ENCODE assay signal across 8 mouse cellular contexts in the genomic region with DNA sequence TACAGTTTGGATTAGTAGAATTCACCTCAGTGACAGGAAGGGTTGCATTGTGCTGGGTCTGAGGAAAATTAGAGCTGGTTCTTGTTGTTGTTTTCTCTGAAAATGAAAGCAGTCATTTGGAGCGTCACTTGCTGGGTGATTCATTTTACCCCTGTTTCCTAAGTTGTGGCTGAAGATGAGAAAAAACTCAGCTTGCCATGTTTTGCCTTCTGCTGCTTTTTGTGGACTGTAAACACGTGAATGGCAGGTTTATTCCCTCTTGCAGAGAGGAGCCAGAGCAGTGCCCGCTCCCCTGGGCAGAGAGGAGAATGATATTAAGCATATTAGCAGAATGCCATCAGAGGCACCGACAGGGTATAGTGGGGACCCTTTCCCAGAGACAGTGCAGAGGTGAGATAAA.
A peak's percentile ranks its signal among the peaks of the same experiment; 100 is the strongest.
DNase-seq lines count a peak whose midpoint lies in the region; ATAC-seq and TF ChIP-seq lines count a peak whose summit lies in the region.

No protein-coding gene starts in this region.

- 16% methylated on average over 4 of the region's 4 CpGs for WGBS in kidney, adult 2 months
- WGBS in heart, embryonic 15.5 days, result 18% methylated on average over 4 of the region's 4 CpGs
- 14% methylated on average over 4 of the region's 4 CpGs for WGBS in liver, embryonic 16.5 days (ENCODE audit: insufficient replicate concordance)

- no peak for TF ChIP-seq CTCF in kidney, adult 2 months (conservative IDR thresholded peaks at IDR 0.05; ENCODE audit: insufficient read depth, insufficient read length, low read depth, low read length)

- no peaks in the 10 kb centered on the region for H3K9me3 ChIP-seq in heart, embryonic 15.5 days (replicated peaks)
- no peaks in the 10 kb centered on the region for H3K9me3 ChIP-seq in liver, embryonic 16.5 days (replicated peaks; ENCODE audit: control insufficient read depth, low read length)

- H3K36me3 ChIP-seq in kidney, adult 2 months (ENCODE audit: control insufficient read depth, insufficient read depth, low read length), result no peaks in the 10 kb centered on the region
- H3K36me3 ChIP-seq in heart, embryonic 15.5 days, result no peaks in the 10 kb centered on the region
- H3K36me3 ChIP-seq in liver, embryonic 16.5 days (ENCODE audit: control insufficient read depth, insufficient read depth), result no peaks in the 10 kb centered on the region

- H3K27me3 ChIP-seq in kidney, adult 2 months (replicated peaks; ENCODE audit: control insufficient read depth, insufficient read depth, low read length), result no peaks in the 10 kb centered on the region
- H3K27me3 ChIP-seq in heart, embryonic 15.5 days, result no peaks in the 10 kb centered on the region
- H3K27me3 ChIP-seq in liver, embryonic 16.5 days (ENCODE audit: control insufficient read depth, insufficient read depth, low read depth, low read length), result no peaks in the 10 kb centered on the region

- H3K9ac ChIP-seq in heart, embryonic 15.5 days, result peak overlapping the region; percentile 26; the same call in 1 of the 2 replicates
- peak overlapping the region; percentile 78 for H3K9ac ChIP-seq in liver, embryonic 16.5 days (ENCODE audit: low read depth, low read length)

- peak; percentile 35 for DNase-seq in kidney, adult 2 months
- DNase-seq in kidney, postnatal 36 days, result no peak
- peak; percentile 28 for DNase-seq in NIH3T3 (ENCODE audit: low read depth)
- no peak for DNase-seq in frontal cortex, postnatal 36 days (ENCODE audit: low spot score in 2 of 2)
- no peak for DNase-seq in adrenal gland, adult 8-10 months
- no peak for DNase-seq in cerebellum, adult 11-12 months

- no peak overlapping the region; the same call in 1 of the 2 replicates for H3K4me3 ChIP-seq in kidney, adult 2 months (ENCODE audit: insufficient read depth, low read depth, low read length)
- H3K4me3 ChIP-seq in heart, embryonic 15.5 days, result peak overlapping the region; percentile 62
- peak overlapping the region; percentile 72 for H3K4me3 ChIP-seq in liver, embryonic 16.5 days (ENCODE audit: low read depth, low read length)

- peak overlapping the region; percentile 51; the same call in 1 of the 2 replicates for H3K27ac ChIP-seq in kidney, adult 2 months (ENCODE audit: insufficient read depth, low read depth, low read length)
- H3K27ac ChIP-seq in heart, embryonic 15.5 days, result peak overlapping the region; percentile 4; the same call in 1 of the 2 replicates
- H3K27ac ChIP-seq in liver, embryonic 16.5 days (ENCODE audit: low read length), result peak overlapping the region; percentile 88

- no peak for TF ChIP-seq POLR2A in kidney, adult 2 months (IDR thresholded peaks at IDR 0.05; ENCODE audit: low read depth, low read length)

- peaks cover 16% of the 10 kb centered on the region; the same call in 1 of the 2 replicates for H3K4me1 ChIP-seq in kidney, adult 2 months (ENCODE audit: control insufficient read depth, insufficient read depth, low read length)
- peaks cover 39% of the 10 kb centered on the region for H3K4me1 ChIP-seq in heart, embryonic 15.5 days (replicated peaks)
- H3K4me1 ChIP-seq in liver, embryonic 16.5 days (ENCODE audit: control insufficient read depth, low read depth, low read length), result peaks cover 47% of the 10 kb centered on the region

- H3K4me2 ChIP-seq in heart, embryonic 15.5 days, result peak overlapping the region; percentile 74
- peak overlapping the region; percentile 83 for H3K4me2 ChIP-seq in liver, embryonic 16.5 days (ENCODE audit: low read depth, low read length)

- no peak for ATAC-seq in heart, embryonic 15.5 days (replicated peaks; ENCODE audit: insufficient number of reproducible peaks, insufficient read depth, low FRiP score, low read depth)
- no peak for ATAC-seq in liver, embryonic 16.5 days (ENCODE audit: low read depth)

Comparison
In these comparisons a context has a peak if more than half of its experiments do, and no peak if none do; other contexts are left out.
1. DNase-seq: peak in kidney, adult 2 months (single experiment) and NIH3T3 (single experiment); none in kidney, postnatal 36 days (0 of 2), frontal cortex, postnatal 36 days (0 of 2), adrenal gland, adult 8-10 months (single experiment) and cerebellum, adult 11-12 months (single experiment).
2. H3K27ac ChIP-seq: peak in every context shown above with its lines; median percentile 88 in liver, embryonic 16.5 days; 51 in kidney, adult 2 months; 4 in heart, embryonic 15.5 days.